Mouse (Mus musculus): ENCODE data around the gene Sipa1l2.

The Sipa1l2 gene

GRCm38 (mm10) chr8:125465156-125465821 is 104.3 kb downstream of the Sipa1l2 start:
- DNase-seq (ENCODE audit: low read depth): no peak

GRCm38 (mm10) chr8:125462901-125463300 is 106.7 kb downstream of the Sipa1l2 start:
- DNase-seq (ENCODE audit: low read depth): no peak

- DNase-seq (ENCODE audit: low read depth): peak; percentile 7
Observed at GRCm38 (mm10) chr8:125461504-125461903, 108.1 kb downstream of the Sipa1l2 start.

DNA sequence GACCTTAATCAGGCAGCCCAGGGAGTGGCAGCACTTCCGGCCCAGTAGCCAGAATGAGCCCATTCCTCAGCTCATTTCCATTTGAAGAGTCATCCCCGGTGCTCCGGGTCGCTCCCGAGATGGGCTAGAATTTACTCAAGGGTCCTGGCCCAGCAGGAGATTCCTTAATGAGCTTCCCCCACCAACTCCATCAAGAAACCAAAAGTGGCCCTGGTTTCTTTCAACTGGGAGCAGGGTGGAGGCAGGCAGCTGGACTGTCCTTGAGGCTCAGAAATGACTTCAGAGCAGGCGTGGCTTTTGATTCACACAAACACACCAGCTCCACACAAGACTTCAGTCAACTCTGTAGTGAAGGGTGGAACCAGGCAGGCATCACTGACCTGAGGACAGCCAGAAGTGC is 109.0 kb downstream of the Sipa1l2 start:
- no peak for DNase-seq (ENCODE audit: low read depth)

- DNase-seq (ENCODE audit: low read depth): no peak
Observed at GRCm38 (mm10) chr8:125449048-125449447, 120.6 kb downstream of the Sipa1l2 start.

DNA sequence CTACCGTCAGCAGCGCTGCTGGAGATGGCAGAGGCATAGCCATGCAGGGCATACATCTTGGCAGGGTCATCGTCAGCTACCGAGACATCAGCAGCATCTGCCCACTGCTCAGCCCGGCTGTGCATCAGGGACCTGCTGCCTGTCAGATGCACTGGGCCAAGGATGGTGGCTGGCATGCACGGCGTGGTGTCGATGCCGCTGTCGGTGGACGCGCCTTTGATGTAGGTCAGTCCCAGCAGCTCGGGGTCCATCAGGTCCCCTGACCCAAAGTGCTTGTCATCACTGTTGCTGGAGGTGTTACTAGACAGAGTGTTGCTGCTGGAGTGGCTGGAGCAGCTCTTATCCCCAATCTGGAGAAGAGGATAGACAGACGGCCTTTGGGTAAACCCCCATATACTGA is 122.1 kb downstream of the Sipa1l2 start:
- no peak for DNase-seq (ENCODE audit: low read depth)

GRCm38 (mm10) chr8:125446236-125446635 is 123.4 kb downstream of the Sipa1l2 start:
- DNase-seq (ENCODE audit: low read depth): no peak

DNA sequence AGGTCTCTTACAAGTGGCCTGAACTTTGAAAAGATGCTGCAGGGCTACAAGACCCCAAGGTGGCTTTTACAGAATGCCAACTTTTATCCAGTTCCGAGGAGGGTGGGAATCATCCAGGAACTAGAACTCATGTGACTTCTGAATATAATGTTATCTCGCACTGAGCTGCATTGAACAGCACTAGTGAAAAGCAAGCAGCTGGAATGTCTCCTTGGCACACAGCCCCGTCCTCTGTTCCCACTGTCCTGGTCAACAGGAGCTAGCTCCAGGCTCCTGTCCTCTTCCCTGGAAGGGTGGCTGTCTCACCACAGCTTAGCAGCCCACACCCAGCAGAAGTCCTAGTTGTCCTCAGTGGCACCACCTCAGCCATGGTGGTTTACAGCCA is 124.4 kb downstream of the Sipa1l2 start:
- no peak for DNase-seq (ENCODE audit: low read depth)

DNA sequence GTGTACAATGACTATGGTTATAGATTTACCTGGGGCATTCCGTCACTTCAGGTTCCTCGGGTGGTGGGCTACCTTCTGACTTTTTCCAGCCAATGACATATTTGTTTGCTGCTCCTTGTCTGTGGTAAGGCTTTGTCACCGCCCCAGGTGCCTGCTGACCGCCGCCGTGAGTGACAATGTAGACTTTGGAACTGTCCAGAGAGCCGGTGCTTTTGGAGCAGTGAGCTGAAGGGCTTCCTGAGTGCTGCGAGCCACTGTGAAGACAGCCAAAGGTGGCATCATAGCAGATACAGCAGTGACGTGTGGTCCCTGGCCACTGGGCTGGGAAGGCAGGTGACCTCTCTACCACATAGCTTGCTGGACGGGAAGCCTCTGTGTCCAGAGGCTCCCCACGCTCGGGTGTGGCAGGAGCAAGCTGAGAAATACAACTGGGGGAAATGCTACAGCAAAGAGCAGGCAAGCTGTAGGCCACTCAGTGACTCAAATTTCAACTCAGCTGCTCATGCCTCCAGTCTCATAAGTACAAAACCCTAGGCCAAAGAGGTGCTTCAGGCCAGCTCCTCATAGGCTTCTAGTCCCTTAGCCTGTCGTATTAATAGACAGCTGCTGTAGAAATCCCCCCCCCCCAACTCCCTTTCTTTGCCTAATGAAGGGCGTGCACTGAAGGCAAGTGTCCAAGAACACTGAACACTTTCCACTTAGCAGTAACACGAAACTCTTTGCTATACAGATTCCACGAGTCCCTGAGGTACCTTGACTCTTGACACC is 125.0 kb downstream of the Sipa1l2 start:
- no peak for DNase-seq (ENCODE audit: low read depth)

- DNase-seq (ENCODE audit: low read depth): no peak
Observed at GRCm38 (mm10) chr8:125435320-125436100, 134.1 kb downstream of the Sipa1l2 start.

DNA sequence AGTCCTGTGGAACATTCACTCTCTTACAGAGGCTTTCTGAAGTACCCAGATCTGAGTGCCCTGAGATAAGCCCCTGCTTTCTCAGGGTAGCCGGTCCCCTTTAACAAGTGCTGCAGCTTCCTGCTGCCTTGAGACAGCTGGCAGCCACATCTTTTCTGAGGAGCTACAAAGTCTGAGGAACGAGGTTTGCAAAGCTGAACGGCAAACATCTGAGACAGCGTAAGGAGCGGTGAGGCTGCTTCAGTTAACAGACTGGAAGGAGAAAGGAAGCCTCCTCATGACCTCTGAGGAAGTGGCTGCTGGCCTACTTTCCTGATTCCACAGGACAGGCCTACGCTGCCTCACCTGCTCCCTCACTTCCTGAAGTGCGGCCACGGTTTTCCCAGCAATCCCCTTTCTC is 135.5 kb downstream of the Sipa1l2 start:
- DNase-seq (ENCODE audit: low read depth): no peak

- DNase-seq (ENCODE audit: low read depth): no peak
Observed at GRCm38 (mm10) chr8:125431321-125431720, 138.3 kb downstream of the Sipa1l2 start.

- no peak for DNase-seq (ENCODE audit: low read depth)
Observed at GRCm38 (mm10) chr8:125430796-125431195, 138.8 kb downstream of the Sipa1l2 start.

- DNase-seq (ENCODE audit: low read depth): no peak
Observed at GRCm38 (mm10) chr8:125428979-125429690, 140.5 kb downstream of the Sipa1l2 start.

GRCm38 (mm10) chr8:125423861-125424260 is 145.7 kb downstream of the Sipa1l2 start:
- no peak for DNase-seq (ENCODE audit: low read depth)

DNA sequence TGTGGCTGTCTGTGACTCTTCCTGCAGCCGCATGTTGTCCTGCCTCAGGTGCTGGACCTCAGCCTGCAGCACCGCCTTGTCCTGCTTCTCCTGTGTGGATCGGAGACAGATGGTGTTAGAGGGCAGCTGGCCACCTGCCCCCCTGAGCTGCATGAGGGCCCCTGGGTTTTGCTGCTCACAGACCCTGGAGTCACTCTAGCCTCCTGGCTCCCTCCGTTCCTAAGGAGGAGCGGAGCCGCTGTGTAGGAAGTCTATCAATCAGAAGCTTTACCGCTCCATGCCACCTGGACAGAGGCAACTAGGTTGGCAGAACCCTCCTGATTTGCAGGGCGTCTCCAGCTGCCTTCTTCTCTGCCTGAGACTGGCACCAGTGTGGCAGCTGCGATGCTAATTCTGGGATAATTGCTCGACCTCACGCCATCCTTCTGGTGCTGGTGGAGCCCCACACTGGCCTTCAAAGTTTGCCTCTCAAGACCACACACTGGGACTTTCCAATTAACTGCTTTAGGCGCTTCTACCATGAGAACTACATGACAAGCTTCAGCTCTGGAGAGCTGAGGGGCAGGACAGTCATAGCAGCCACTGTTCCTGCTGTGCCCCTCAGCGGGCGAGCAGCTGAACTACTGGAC is 150.3 kb downstream of the Sipa1l2 start:
- DNase-seq (ENCODE audit: low read depth): no peak

- no peak for DNase-seq (ENCODE audit: low read depth)
Observed at GRCm38 (mm10) chr8:125416146-125416545, 153.5 kb downstream of the Sipa1l2 start.

- no peak for DNase-seq (ENCODE audit: low read depth)
Observed at GRCm38 (mm10) chr8:125414651-125415050, 155.0 kb downstream of the Sipa1l2 start.

GRCm38 (mm10) chr8:125413001-125413909 is 156.4 kb downstream of the Sipa1l2 start:
- DNase-seq (ENCODE audit: low read depth): no peak

- DNase-seq (ENCODE audit: low read depth): no peak
Observed at GRCm38 (mm10) chr8:125410646-125411045, 159.0 kb downstream of the Sipa1l2 start.

GRCm38 (mm10) chr8:125407672-125408071 is 161.9 kb downstream of the Sipa1l2 start:
- DNase-seq (ENCODE audit: low read depth): no peak

All from c-Kit-positive CD71-negative TER-119-negative erythroid progenitor cells, embryonic 14.5 days (primary cell).